8 mouse cellular contexts compared by ENCODE assay signal in genomic region chr4:93335118-93336003, GRCm38 (mm10). TPM values are rescaled to one million over a fixed set of nuclear protein-coding genes. Genes with fewer than 3 reads are reported as not detected.
DNase-seq lines count a peak whose midpoint lies in the region; ATAC-seq and TF ChIP-seq lines count a peak whose summit lies in the region.

Tusc1 (minus strand) TSS chr4:93335511.

- peak; percentile 90 for DNase-seq in Muller cell, postnatal 12 days (ENCODE audit: inconsistent ontology term)
- peak; percentile 76 for DNase-seq in cerebellum, adult 9-10 months
- peak; percentile 18 to 64 for DNase-seq in frontal cortex, adult 2 months (ENCODE audit: extremely low spot score in 1 of 2, low spot score in 1 of 2)
- DNase-seq in hindbrain, embryonic 11.5 days (ENCODE audit: low spot score): peak; percentile 83
- peak; percentile 78 to 87 for DNase-seq in layer of hippocampus, postnatal 10 days (ENCODE audit: low spot score in 2 of 2)
- DNase-seq in lung, postnatal 0 days (ENCODE audit: low spot score): peak; percentile 79
- DNase-seq in ovary, postnatal 36 days (ENCODE audit: low spot score): peak; percentile 88
- DNase-seq in thymus, postnatal 36 days: peak; percentile 56 to 60

- peak; percentile 20; the same call in 1 of the 2 replicates for TF ChIP-seq CTCF in lung, postnatal 0 days (IDR thresholded peaks at IDR 0.05)

- under 1% methylated on average over 66 of the region's 97 CpGs for WGBS in hindbrain, embryonic 11.5 days
- under 1% methylated on average over 56 of the region's 97 CpGs for WGBS in lung, postnatal 0 days

- H3K9ac ChIP-seq in hindbrain, embryonic 11.5 days (ENCODE audit: low read depth, low read length): peak within 1 kb of the TSS; percentile 91
- peak within 1 kb of the TSS; percentile 64 for H3K9ac ChIP-seq in lung, postnatal 0 days (replicated peaks; ENCODE audit: low read depth)

- H3K36me3 ChIP-seq in hindbrain, embryonic 11.5 days (ENCODE audit: control insufficient read depth, insufficient read depth, low read length): no peaks in the 10 kb centered on the region
- H3K36me3 ChIP-seq in lung, postnatal 0 days (ENCODE audit: insufficient read depth, low read length): no peaks in the 10 kb centered on the region

- H3K9me3 ChIP-seq in hindbrain, embryonic 11.5 days (ENCODE audit: control insufficient read depth, low read length): no peaks in the 10 kb centered on the region
- H3K9me3 ChIP-seq in lung, postnatal 0 days (ENCODE audit: low read length): no peaks in the 10 kb centered on the region

- H3K4me3 ChIP-seq in hindbrain, embryonic 11.5 days (ENCODE audit: low read depth, low read length): peak within 1 kb of the TSS; percentile 67
- peak within 1 kb of the TSS; percentile 67 for H3K4me3 ChIP-seq in lung, postnatal 0 days (ENCODE audit: low read depth, low read length)

- H3K27me3 ChIP-seq in hindbrain, embryonic 11.5 days (ENCODE audit: control insufficient read depth, insufficient read depth, low read length): no peaks in the 10 kb centered on the region
- H3K27me3 ChIP-seq in lung, postnatal 0 days (replicated peaks; ENCODE audit: insufficient read depth, low read length): no peaks in the 10 kb centered on the region

- TF ChIP-seq EP300 in lung, postnatal 0 days (IDR thresholded peaks at IDR 0.05): no peak

- no peaks in the 10 kb centered on the region for H3K4me1 ChIP-seq in hindbrain, embryonic 11.5 days (replicated peaks; ENCODE audit: control insufficient read depth, insufficient read depth, low read length)
- no peaks in the 10 kb centered on the region for H3K4me1 ChIP-seq in lung, postnatal 0 days (ENCODE audit: insufficient read depth, low read depth, low read length)

- ATAC-seq in hindbrain, embryonic 11.5 days (ENCODE audit: low FRiP score): peak; percentile 93
- ATAC-seq in lung, postnatal 0 days: peak; percentile 85

- peak within 1 kb of the TSS; percentile 83 for H3K27ac ChIP-seq in hindbrain, embryonic 11.5 days (ENCODE audit: low read depth, low read length)
- H3K27ac ChIP-seq in lung, postnatal 0 days (ENCODE audit: low read length): peak within 1 kb of the TSS; percentile 90

- H3K4me2 ChIP-seq in hindbrain, embryonic 11.5 days (replicated peaks; ENCODE audit: low read depth, low read length): peak within 1 kb of the TSS; percentile 83
- H3K4me2 ChIP-seq in lung, postnatal 0 days (replicated peaks; ENCODE audit: low read depth, low read length): peak within 1 kb of the TSS; percentile 94

RNA-seq across cellular contexts. Expression of gene Tusc1, which starts in this region (rescaled TPM):
- 9.4 and 10.1 TPM in 2 replicates for polyA plus RNA-seq in frontal cortex, adult 2 months (2012; rRNA removed)
- 7.4 and 8.0 TPM in 2 replicates for polyA plus RNA-seq in hindbrain, embryonic 11.5 days (2014; fragmentation: Nextera tagmentation; extraction: Ambion mirVana)
- total RNA-seq in layer of hippocampus, postnatal 10 days (2021): 10 to 100 TPM; 17.0 to 18.3 TPM
- polyA plus RNA-seq in lung, postnatal 0 days (2015; fragmentation: Nextera tagmentation; extraction: Ambion mirVana): 4.6 and 5.2 TPM in 2 replicates

Comparison
In these comparisons a context has a peak if more than half of its experiments do, and no peak if none do; other contexts are left out.
1. Peak in every context shown above with its lines: DNase-seq, ATAC-seq, H3K4me3 ChIP-seq and H3K27ac ChIP-seq.